Comparison of ENCODE assay signal across 8 mouse cellular contexts in genomic region chr8:119344190-119344856, GRCm38 (mm10). TPM values are rescaled to one million over a fixed set of nuclear protein-coding genes. Genes with fewer than 3 reads are reported as not detected.
DNase-seq lines count a peak whose midpoint lies in the region; ATAC-seq lines count a peak whose summit lies in the region.

Gene Hsbp1 (plus strand): TSS chr8:119344488.

- WGBS in intestine, embryonic 14.5 days: 3% methylated on average over 52 of the region's 52 CpGs

- DNase-seq in adrenal gland, adult 18-20 months (ENCODE audit: low spot score in 2 of 2): peak; percentile 90 to 95
- peak; percentile 98 for DNase-seq in embryo, embryonic 11 days
- DNase-seq in gastrocnemius, postnatal 25 days: peak; percentile 96
- DNase-seq in intestine, embryonic 14.5 days (ENCODE audit: low spot score): peak; percentile 99
- peak; percentile 97 for DNase-seq in left cerebral cortex, postnatal 14 days (ENCODE audit: low spot score in 2 of 2)
- DNase-seq in mesoderm, embryonic 11.5 days (ENCODE audit: low read depth, low spot score): peak; percentile 97
- DNase-seq in right cerebral cortex, postnatal 36 days (ENCODE audit: low spot score in 2 of 2): peak; percentile 96 to 97
- peak; percentile 98 for DNase-seq in yolk sac, embryonic 10.5 days (ENCODE audit: low spot score)

- no peaks in the 10 kb centered on the region for H3K27me3 ChIP-seq in intestine, embryonic 14.5 days (replicated peaks; ENCODE audit: control insufficient read depth, insufficient read depth, low read length)

- ATAC-seq in intestine, embryonic 14.5 days (replicated peaks; ENCODE audit: low FRiP score, low TSS enrichment, low read depth): peak; percentile 98

- H3K9me3 ChIP-seq in intestine, embryonic 14.5 days (ENCODE audit: control insufficient read depth, low read length): peaks cover 5% of the 10 kb centered on the region

- peak within 1 kb of the TSS; percentile 79 for H3K4me2 ChIP-seq in intestine, embryonic 14.5 days (ENCODE audit: low read length)

- peaks cover 4% of the 10 kb centered on the region; the same call in 1 of the 2 replicates for H3K4me1 ChIP-seq in intestine, embryonic 14.5 days (replicated peaks; ENCODE audit: control insufficient read depth, insufficient read depth, low read length)

- H3K36me3 ChIP-seq in intestine, embryonic 14.5 days (ENCODE audit: control insufficient read depth, insufficient read depth, low read length): peaks cover 31% of the 10 kb centered on the region

- H3K4me3 ChIP-seq in intestine, embryonic 14.5 days (ENCODE audit: low read depth, low read length): peak within 1 kb of the TSS; percentile 100

- H3K9ac ChIP-seq in intestine, embryonic 14.5 days (ENCODE audit: low read length): peak within 1 kb of the TSS; percentile 87

- H3K27ac ChIP-seq in intestine, embryonic 14.5 days (ENCODE audit: low read depth): 0 out of 2 replicates have a peak within 1 kb of the TSS, but pooled peaks have one; percentile 1

- intact Hi-C loops in left cerebral cortex, postnatal 14 days (cut with DNase I): no loop called here

RNA-seq across cellular contexts. Expression of gene Hsbp1, which starts in this region (rescaled TPM):
- total RNA-seq in adrenal gland, adult 18-20 months (2021): 100 to 1,000 TPM; 189 to 201 TPM
- 100 to 1,000 TPM; 139 to 145 TPM for total RNA-seq in gastrocnemius, postnatal 25 days (2021)
- polyA plus RNA-seq in intestine, embryonic 14.5 days (2014; fragmentation: Nextera tagmentation; extraction: Ambion mirVana): 303 and 323 TPM in 2 replicates
- 100 to 1,000 TPM; 623 to 630 TPM for total RNA-seq in left cerebral cortex, postnatal 14 days (2021)

Comparison
In these comparisons a context has a peak if more than half of its experiments do, and no peak if none do; other contexts are left out.
1. Peak in every context shown above with its lines: DNase-seq, ATAC-seq, H3K4me3 ChIP-seq and H3K27ac ChIP-seq.